Mouse (Mus musculus) olfactory bulb, adult 2 months (tissue): ENCODE measurements around the gene Syne3.

Source experiments
- CTCF ChIP-seq: fragments of 200-500 bp; IDR thresholded peaks from 2 replicates; pipeline ENCODE4 v1.5.1; 2012; ENCODE audit warnings: low read depth, mild to moderate bottlenecking, low read length, moderate library complexity; ENCODE audit not compliant: insufficient read depth
- POLR2A ChIP-seq: fragments of 200-500 bp; IDR thresholded peaks from 2 replicates; pipeline ENCODE4 v1.6.1; 2012; ENCODE audit warnings: mild to moderate bottlenecking, low read depth, low read length, moderate library complexity; ENCODE audit not compliant: insufficient read depth

- TF ChIP-seq POLR2A (no peak), CTCF (no peak)
Measured at GRCm38 (mm10) chr12:104946231-104946630, 63.4 kb downstream of the Syne3 start.
